Mouse (Mus musculus) cerebellum, adult 2 months (tissue): ENCODE measurements at regions not wholly inside any gene's neighbourhood (a gene's known extent, or its start where the extent isn't known, plus 50 kb on each side); places are given as distances from the start of the nearest gene placed in this dataset.

Source experiments
- CTCF ChIP-seq: fragments of 200-500 bp; IDR thresholded peaks from 2 replicates; pipeline ENCODE4 v1.5.1; 2011; ENCODE audit warnings: low read depth, mild to moderate bottlenecking, control low read depth, low read length, moderate library complexity, borderline replicate concordance; ENCODE audit not compliant: insufficient read depth
- POLR2A ChIP-seq: fragments of 200-500 bp; IDR thresholded peaks from 2 replicates; pipeline ENCODE4 v1.6.1; 2011; ENCODE audit warnings: low read length, control low read depth, borderline replicate concordance; ENCODE audit not compliant: insufficient read depth

- no peak for TF ChIP-seq POLR2A
- TF ChIP-seq CTCF, result no peak
Measured at GRCm38 (mm10) chr13:99611715-99612494, 95.6 kb upstream of the Map1b start.
